Mouse (Mus musculus) kidney, postnatal 0 days (tissue): Measurements from ENCODE around the gene Optn. TPM values are rescaled to one million over a fixed set of nuclear protein-coding genes. Genes with fewer than 3 reads are reported as not detected.
"Not testable (repeated sequence)": the region's sequence is repeated elsewhere in the genome, so short reads cannot be mapped to it uniquely, and the experiment has no call there.

ENCODE experiments used
- ATAC-seq: fragments of 200-750 bp; cut with Nextera tagmentation; replicated peaks from 2 replicates; pipeline ENCODE4 v1.8.0; 2017; ENCODE audit warnings: low read depth, moderate number of reproducible peaks, moderate TSS enrichment, moderate library complexity; ENCODE audit not compliant: low FRiP score
- DNase-seq: peaks from one replicate; pipeline ENCODE4 v3.0.0-alpha.2; 2016; ENCODE audit warnings: low spot score
- H3K27ac ChIP-seq: fragments of 300-500 bp; sonication (generic); 2 replicates; pipeline ENCODE4 v1.5.1; 2014; ENCODE audit warnings: mild to moderate bottlenecking
- H3K27me3 ChIP-seq: fragments of 300-500 bp; sonication (generic); 2 replicates; pipeline ENCODE4 v1.6.1; 2014; ENCODE audit warnings: low read length, mixed read lengths; ENCODE audit not compliant: insufficient read depth
- H3K36me3 ChIP-seq: fragments of 300-500 bp; sonication (generic); 2 replicates; pipeline ENCODE4 v1.6.1; 2014; ENCODE audit warnings: low read length, mixed read lengths; ENCODE audit not compliant: insufficient read depth
- H3K4me1 ChIP-seq: fragments of 300-500 bp; sonication (generic); replicated peaks from 2 replicates; pipeline ENCODE4 v1.6.1; 2014; ENCODE audit warnings: antibody characterized with exemption, low read length, mixed read lengths; ENCODE audit not compliant: insufficient read depth
- H3K4me2 ChIP-seq: fragments of 300-500 bp; sonication (generic); 2 replicates; pipeline ENCODE4 v1.6.1; 2014; ENCODE audit warnings: mild to moderate bottlenecking, low read length, moderate library complexity, mixed read lengths
- H3K4me3 ChIP-seq: fragments of 300-500 bp; sonication (generic); replicated peaks from 2 replicates; pipeline ENCODE4 v1.5.1; 2014; ENCODE audit warnings: low read depth, low read length
- H3K9ac ChIP-seq: fragments of 300-500 bp; sonication (generic); 2 replicates; pipeline ENCODE4 v1.6.1; 2014; ENCODE audit warnings: low read depth, low read length
- H3K9me3 ChIP-seq: fragments of 300-500 bp; sonication (generic); replicated peaks from 2 replicates; pipeline ENCODE4 v1.6.1; 2016; ENCODE audit warnings: low read length, inconsistent platforms, mixed read lengths
- CTCF ChIP-seq: IDR thresholded peaks from 2 replicates; pipeline ENCODE4 v1.5.1; 2016; ENCODE audit warnings: antibody characterized with exemption, low read depth, mild to moderate bottlenecking, moderate library complexity
- WGBS: fragments of 180-500 bp; shearing (Covaris S2); extraction: QIAGEN DNeasy Blood & Tissue Kit; methylation state at CpG from one replicate; pipeline ENCODE4 v1.1.7; 2014; 5-methylcytosine and 5-hydroxymethylcytosine counted together
- polyA plus RNA-seq: library from polyadenylated mRNA; unstranded; fragments of >200 nt; fragmentation: Nextera tagmentation; extraction: Ambion mirVana; gene quantifications from 2 replicates; pipeline ENCODE4 v1.2.1, GENCODE M21; 2015

Optn gene
- polyA plus RNA-seq, 1 experiment from 2014 or later = 23.8 TPM

DNA sequence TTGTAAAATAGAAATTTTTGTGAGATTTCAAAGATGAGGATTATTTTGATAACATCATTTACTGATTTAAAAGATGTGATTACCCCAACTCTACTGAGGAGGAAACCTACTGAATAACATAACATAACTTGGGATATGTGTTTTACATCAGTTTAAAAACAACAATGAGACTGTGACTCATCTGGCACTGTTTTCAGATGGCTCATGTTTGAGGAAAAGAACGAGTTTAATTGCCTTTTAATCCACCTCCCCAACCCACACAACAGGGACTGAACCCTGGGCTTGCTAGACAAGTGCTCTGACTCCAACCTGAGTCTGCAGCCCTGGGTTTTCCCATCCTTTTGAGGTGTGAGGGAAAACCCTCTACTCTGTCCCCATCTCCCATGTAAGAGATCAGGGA is 31.5 kb upstream of the Optn start:
- no peak for TF ChIP-seq CTCF
- Histone ChIP-seq H3K9me3 (no peaks in the 10 kb centered on the region), H3K4me3 (no peak overlapping the region), H3K4me1 (0 out of 2 replicates have a peak, but pooled peaks cover 7% of the 10 kb centered on the region), H3K27me3 (no peaks in the 10 kb centered on the region), H3K36me3 (no peaks in the 10 kb centered on the region), H3K4me2 (no peak overlapping the region), H3K27ac (no peak overlapping the region), H3K9ac (no peak overlapping the region)
- WGBS = 14% methylated on average over 1 of the region's 1 CpGs
- ATAC-seq = no peak
- no peak for DNase-seq

DNA sequence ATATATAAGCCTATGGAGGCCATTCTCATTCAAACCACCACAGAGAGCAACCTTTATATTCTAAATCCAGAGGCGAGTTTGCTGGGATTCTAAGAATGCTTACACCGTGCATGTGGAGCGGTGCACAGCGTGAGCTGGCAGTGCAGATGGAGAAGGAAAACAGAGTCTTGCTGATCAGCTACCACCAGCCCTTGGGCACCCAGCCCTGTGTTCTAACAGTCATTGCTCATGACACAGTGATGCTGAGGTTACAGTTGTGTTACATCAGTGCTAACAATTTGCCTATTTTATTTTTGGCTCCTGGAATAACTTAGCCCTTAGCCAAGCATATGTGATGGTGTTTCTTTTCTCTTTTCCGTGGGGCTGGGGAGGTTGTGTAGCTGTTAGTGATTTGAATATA is 31.0 kb upstream of the Optn start:
- DNase-seq (no peak), ATAC-seq (no peak)
- Histone ChIP-seq H3K27me3 (no peaks in the 10 kb centered on the region), H3K4me3 (no peak overlapping the region), H3K36me3 (no peaks in the 10 kb centered on the region), H3K27ac (no peak overlapping the region), H3K4me1 (0 out of 2 replicates have a peak, but pooled peaks cover 7% of the 10 kb centered on the region), H3K9me3 (no peaks in the 10 kb centered on the region), H3K9ac (no peak overlapping the region), H3K4me2 (no peak overlapping the region)
- no peak for TF ChIP-seq CTCF
- whole genome bisulfite sequencing = 92% methylated on average over 5 of the region's 5 CpGs

DNA sequence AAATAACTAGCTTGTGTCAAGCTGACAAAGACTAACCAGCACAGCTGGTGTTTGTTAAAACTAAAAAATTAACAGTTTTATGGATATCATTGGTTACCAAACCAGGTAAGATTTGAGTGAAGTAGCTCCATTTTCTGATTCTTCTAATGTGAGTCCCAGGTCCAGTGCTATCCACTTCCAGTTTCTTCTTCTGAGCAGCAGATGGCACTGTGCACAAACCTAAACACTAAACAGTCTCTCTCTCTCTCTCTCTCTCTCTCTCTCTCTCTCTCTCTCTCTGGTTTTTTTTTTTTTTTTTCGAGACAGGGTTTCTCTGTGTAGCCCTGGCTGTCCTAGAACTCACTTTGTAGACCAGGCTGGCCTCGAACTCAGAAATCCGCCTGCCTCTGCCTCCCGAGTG is 26.5 kb upstream of the Optn start:
- H3K9ac ChIP-seq, H3K4me1 ChIP-seq, H3K4me2 ChIP-seq, H3K36me3 ChIP-seq, H3K9me3 ChIP-seq, H3K4me3 ChIP-seq, H3K27ac ChIP-seq, H3K27me3 ChIP-seq, ATAC-seq: not testable (repeated sequence)
- TF ChIP-seq CTCF = peak; percentile 70
- WGBS = 73% methylated on average over 4 of the region's 4 CpGs
- DNase-seq = peak; percentile 67

DNA sequence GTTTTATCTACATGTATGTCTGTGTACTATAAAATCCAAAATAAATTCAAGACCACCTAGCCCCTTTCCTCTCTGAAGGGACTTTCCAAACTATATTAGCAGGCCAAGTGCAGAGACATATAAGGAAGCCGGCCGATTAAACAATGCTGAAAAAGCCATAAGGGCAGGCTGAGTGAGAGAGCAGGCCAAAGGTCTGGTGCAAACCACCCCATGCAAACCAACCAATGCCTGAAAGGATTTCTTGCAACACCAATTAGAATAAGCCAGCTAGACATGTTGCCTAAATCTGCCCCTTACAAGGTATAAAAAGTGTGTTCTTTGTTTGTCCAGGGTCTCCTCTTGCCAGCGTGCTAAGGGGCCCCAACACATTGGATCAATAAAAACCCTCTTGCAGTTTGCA is 23.8 kb upstream of the Optn start:
- no peak for TF ChIP-seq CTCF
- WGBS = 78% methylated on average over 3 of the region's 3 CpGs
- Histone ChIP-seq H3K4me2 (no peak overlapping the region), H3K27me3 (no peaks in the 10 kb centered on the region), H3K27ac (no peak overlapping the region), H3K36me3 (no peaks in the 10 kb centered on the region), H3K4me3 (no peak overlapping the region), H3K9ac (no peak overlapping the region), H3K9me3 (no peaks in the 10 kb centered on the region), H3K4me1 (no peaks in the 10 kb centered on the region)
- DNase-seq = no peak
- ATAC-seq = no peak

DNA sequence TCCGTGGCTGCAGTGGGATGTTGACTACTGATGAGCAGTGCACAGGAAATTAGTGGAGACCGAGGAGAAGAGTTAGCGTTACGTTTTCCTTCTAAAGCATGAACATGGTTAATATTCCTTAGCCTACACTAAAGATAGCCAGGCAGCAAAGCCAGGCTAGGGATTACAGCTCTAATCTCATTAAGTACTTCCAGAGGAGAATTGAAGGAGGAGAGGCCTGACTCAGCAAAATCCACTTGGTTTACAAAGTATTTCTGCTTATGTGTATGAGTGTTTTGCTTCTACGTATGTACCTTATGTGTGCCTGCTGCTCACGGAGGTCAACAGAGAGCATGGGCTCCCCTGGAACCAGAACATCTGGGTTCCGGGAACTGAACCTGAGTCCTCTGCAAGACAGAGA is 19.9 kb upstream of the Optn start:
- ATAC-seq = no peak
- 95% methylated on average over 7 of the region's 7 CpGs for WGBS

DNA sequence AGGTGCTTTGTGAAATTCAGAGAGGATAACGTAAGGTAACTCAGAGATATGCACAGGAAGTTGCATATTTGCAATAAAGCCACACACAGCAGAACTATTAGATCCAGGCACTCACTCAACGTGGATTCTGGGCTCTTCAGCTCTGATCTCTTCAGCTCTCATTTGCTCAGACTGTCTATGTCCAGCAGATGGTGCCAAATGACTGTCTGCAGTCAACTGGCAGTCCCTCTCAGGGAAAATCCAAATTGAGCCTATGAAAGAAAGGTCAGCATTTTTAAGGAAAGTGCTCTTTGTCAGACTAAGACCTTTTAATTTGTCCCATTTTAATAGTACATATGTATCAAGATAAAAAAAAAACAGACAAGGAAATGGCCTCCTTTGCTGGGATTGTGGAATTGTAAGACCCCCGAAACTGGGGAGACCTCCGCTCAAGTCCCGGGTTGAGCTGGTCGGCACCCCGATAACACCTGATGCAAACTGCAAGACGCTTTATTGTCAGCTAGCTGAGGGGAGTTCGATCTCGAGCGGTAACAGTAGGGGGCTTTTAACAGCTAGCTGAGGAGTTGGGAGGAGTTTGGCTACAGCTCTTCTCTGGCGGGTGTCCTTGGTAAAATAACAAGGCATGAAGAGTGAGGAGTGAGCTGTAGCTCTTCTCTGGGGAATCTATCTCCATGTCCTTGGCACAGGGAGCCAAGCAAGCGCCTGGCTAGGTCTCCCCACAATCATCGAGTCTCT is 16.4 kb upstream of the Optn start:
- Histone ChIP-seq H3K4me3 (peak overlapping the region; percentile 27), H3K27me3 (no peaks in the 10 kb centered on the region), H3K9ac (peak overlapping the region; percentile 37; the same call in 1 of the 2 replicates), H3K36me3 (no peaks in the 10 kb centered on the region), H3K4me2 (peak overlapping the region; percentile 58), H3K4me1 (no peaks in the 10 kb centered on the region), H3K27ac (no peak overlapping the region), H3K9me3 (no peaks in the 10 kb centered on the region)
- WGBS = 10% methylated on average over 14 of the region's 14 CpGs
- peak; percentile 95 for TF ChIP-seq CTCF
- ATAC-seq (peak; percentile 74; the same call in 1 of the 2 replicates), DNase-seq (peak; percentile 90)

More for the DNA sequence above, 19.9 kb upstream of the Optn start:
- Histone ChIP-seq H3K36me3 (no peaks in the 10 kb centered on the region), H3K9me3 (no peaks in the 10 kb centered on the region), H3K9ac (no peak overlapping the region), H3K4me3 (no peak overlapping the region), H3K27me3 (no peaks in the 10 kb centered on the region), H3K4me1 (no peaks in the 10 kb centered on the region), H3K27ac (no peak overlapping the region), H3K4me2 (no peak overlapping the region)
- TF ChIP-seq CTCF = no peak
- no peak for DNase-seq
